Mouse (Mus musculus) ES-Bruce4 (cell line): ENCODE data around the gene Xxylt1. TPM values are rescaled to one million over a fixed set of nuclear protein-coding genes. Genes with fewer than 3 reads are reported as not detected.

Experiments
- H3K27ac ChIP-seq: 2 replicates; pipeline ENCODE4 v1.5.1; 2012; ENCODE audit warnings: low read length, inconsistent platforms; ENCODE audit not compliant: insufficient read depth
- H3K27me3 ChIP-seq: 2 replicates; pipeline ENCODE4 v1.6.1; 2012; ENCODE audit warnings: mild to moderate bottlenecking, low read length, inconsistent platforms; ENCODE audit not compliant: control insufficient read depth, poor library complexity, insufficient read depth, severe bottlenecking
- H3K36me3 ChIP-seq: 2 replicates; pipeline ENCODE4 v1.6.1; 2012; ENCODE audit warnings: inconsistent platforms, mild to moderate bottlenecking, low read length, moderate library complexity; ENCODE audit not compliant: control insufficient read depth, poor library complexity, insufficient read depth, severe bottlenecking
- H3K4me1 ChIP-seq: one replicate; pipeline ENCODE4 v1.8.1; 2011; ENCODE audit warnings: low read length; ENCODE audit not compliant: control insufficient read depth, insufficient read depth
- H3K4me3 ChIP-seq: 2 replicates; pipeline ENCODE4 v1.5.1; 2011; ENCODE audit warnings: low read depth, mild to moderate bottlenecking, low read length
- H3K9ac ChIP-seq: 2 replicates; pipeline ENCODE4 v1.6.1; 2012; ENCODE audit warnings: low read depth, mild to moderate bottlenecking, inconsistent platforms; ENCODE audit not compliant: poor library complexity, severe bottlenecking
- H3K9me3 ChIP-seq: replicated peaks from 2 replicates; pipeline ENCODE4 v1.6.1; 2012; ENCODE audit warnings: mild to moderate bottlenecking, low read length, inconsistent platforms; ENCODE audit not compliant: control insufficient read depth, poor library complexity, insufficient read depth, severe bottlenecking
- CTCF ChIP-seq: IDR thresholded peaks from one replicate; pipeline ENCODE4 v1.8.1; 2011; ENCODE audit warnings: low read depth, low read length
- EP300 ChIP-seq: IDR thresholded peaks from 2 replicates; pipeline ENCODE4 v1.6.1; 2011; ENCODE audit warnings: low read depth, low read length; ENCODE audit not compliant: insufficient read depth
- POLR2A ChIP-seq: IDR thresholded peaks from one replicate; pipeline ENCODE4 v1.8.1; 2011; ENCODE audit warnings: low read length; ENCODE audit not compliant: insufficient read depth
- polyA plus RNA-seq: library from polyadenylated mRNA; stranded (reverse); fragments of >200 nt; gene quantifications from 2 replicates; pipeline ENCODE4 v1.2.4, GENCODE M21; 2011; ENCODE audit warnings: low read depth; ENCODE audit not compliant: missing spikeins, insufficient read depth, insufficient read length

Xxylt1 gene
- polyA plus RNA-seq, result 14.8 and 15.7 TPM in 2 replicates

- no peaks in the 10 kb centered on the region for H3K27me3 ChIP-seq
- TF ChIP-seq EP300 (0 out of 2 replicates have a peak, but pooled peaks have one; percentile 43), CTCF (peak; percentile 1), POLR2A (peak; percentile 7)
- no peaks in the 10 kb centered on the region for H3K36me3 ChIP-seq
- H3K9ac ChIP-seq, result peak within 1 kb of the TSS; percentile 72
- peak within 1 kb of the TSS; percentile 84 for H3K4me3 ChIP-seq
- no peaks in the 10 kb centered on the region for H3K4me1 ChIP-seq
- no peak within 1 kb of the TSS for H3K27ac ChIP-seq
- no peaks in the 10 kb centered on the region for H3K9me3 ChIP-seq
Observed at GRCm38 (mm10) chr16:31081125-31081664, at the start of gene Xxylt1. TSS of gene Xxylt1 (minus strand) at chr16:31081432.

GRCm38 (mm10) chr16:31128116-31128515, 46.9 kb upstream of the Xxylt1 start:
- Histone ChIP-seq H3K4me1 (no peaks in the 10 kb centered on the region), H3K9me3 (no peaks in the 10 kb centered on the region), H3K27ac (no peak overlapping the region), H3K9ac (no peak overlapping the region), H3K4me3 (no peak overlapping the region), H3K27me3 (no peaks in the 10 kb centered on the region), H3K36me3 (no peaks in the 10 kb centered on the region)
- TF ChIP-seq POLR2A, result no peak
- no peak for TF ChIP-seq CTCF
- no peak for TF ChIP-seq EP300

- Histone ChIP-seq H3K4me3 (no peak overlapping the region), H3K4me1 (no peaks in the 10 kb centered on the region), H3K9ac (no peak overlapping the region), H3K27me3 (no peaks in the 10 kb centered on the region), H3K36me3 (no peaks in the 10 kb centered on the region), H3K27ac (no peak overlapping the region), H3K9me3 (no peaks in the 10 kb centered on the region)
- TF ChIP-seq POLR2A (no peak), CTCF (no peak), EP300 (no peak)
Observed at GRCm38 (mm10) chr16:31124991-31125390, 43.8 kb upstream of the Xxylt1 start.

GRCm38 (mm10) chr16:31121612-31122011, 40.4 kb upstream of the Xxylt1 start:
- H3K9me3 ChIP-seq, result no peaks in the 10 kb centered on the region
- TF ChIP-seq EP300, result no peak
- no peak for TF ChIP-seq CTCF
- no peak for TF ChIP-seq POLR2A
- H3K4me1 ChIP-seq, result no peaks in the 10 kb centered on the region
- no peak overlapping the region for H3K4me3 ChIP-seq
- H3K36me3 ChIP-seq, result no peaks in the 10 kb centered on the region
- no peak overlapping the region for H3K9ac ChIP-seq
- no peaks in the 10 kb centered on the region for H3K27me3 ChIP-seq
- no peak overlapping the region for H3K27ac ChIP-seq

- no peaks in the 10 kb centered on the region for H3K4me1 ChIP-seq
Observed at GRCm38 (mm10) chr16:31113596-31113995, 32.4 kb upstream of the Xxylt1 start.

GRCm38 (mm10) chr16:31101352-31101751, 20.1 kb upstream of the Xxylt1 start:
- no peaks in the 10 kb centered on the region for H3K9me3 ChIP-seq
- no peak for TF ChIP-seq EP300
- no peak for TF ChIP-seq POLR2A
- TF ChIP-seq CTCF, result no peak
- H3K27me3 ChIP-seq, result no peaks in the 10 kb centered on the region
- H3K4me3 ChIP-seq, result no peak overlapping the region
- 0 out of 2 replicates have a peak, but pooled peaks cover 2% of the 10 kb centered on the region for H3K36me3 ChIP-seq
- H3K9ac ChIP-seq, result no peak overlapping the region
- no peaks in the 10 kb centered on the region for H3K4me1 ChIP-seq
- no peak overlapping the region for H3K27ac ChIP-seq

More at GRCm38 (mm10) chr16:31113596-31113995, 32.4 kb upstream of the Xxylt1 start:
- Histone ChIP-seq H3K4me3 (no peak overlapping the region), H3K9ac (no peak overlapping the region), H3K27me3 (no peaks in the 10 kb centered on the region), H3K36me3 (peaks cover 4% of the 10 kb centered on the region), H3K27ac (no peak overlapping the region), H3K9me3 (peaks cover 9% of the 10 kb centered on the region)
- TF ChIP-seq POLR2A, result no peak
- no peak for TF ChIP-seq CTCF
- TF ChIP-seq EP300, result no peak
